Mouse (Mus musculus) spleen, adult 2 months (tissue): Measurements from ENCODE around the gene Ndufs8. TPM values are rescaled to one million over a fixed set of nuclear protein-coding genes. Genes with fewer than 3 reads are reported as not detected.
A peak's percentile ranks its signal among the peaks of the same experiment; 100 is the strongest.

ENCODE experiments used
- DNase-seq, 2 experiments: peaks; one replicate each; pipeline versions ENCODE4 v3.0.0 to v3.0.0-alpha.2; 2012 to 2021; ENCODE audit warnings: low spot score in 2 of 2, low read depth in 1 of 2
- H3K27ac ChIP-seq: fragments of 200-500 bp; 2 replicates; pipeline ENCODE4 v1.5.1; 2012; ENCODE audit warnings: low read length, inconsistent platforms; ENCODE audit not compliant: insufficient read depth
- H3K27me3 ChIP-seq: fragments of 200-500 bp; 2 replicates; pipeline ENCODE4 v1.6.1; 2012; ENCODE audit warnings: mild to moderate bottlenecking, moderate library complexity, low read length, inconsistent platforms; ENCODE audit not compliant: control insufficient read depth, insufficient read depth
- H3K36me3 ChIP-seq: fragments of 200-500 bp; 2 replicates; pipeline ENCODE4 v1.6.1; 2012; ENCODE audit warnings: mild to moderate bottlenecking, low read length, inconsistent platforms; ENCODE audit not compliant: control insufficient read depth, insufficient read depth
- H3K4me1 ChIP-seq: fragments of 200-500 bp; 2 replicates; pipeline ENCODE4 v1.6.1; 2011; ENCODE audit warnings: inconsistent platforms; ENCODE audit not compliant: control insufficient read depth, insufficient read depth, insufficient read length
- H3K4me3 ChIP-seq: fragments of 200-500 bp; 2 replicates; pipeline ENCODE4 v1.5.1; 2011; ENCODE audit warnings: mild to moderate bottlenecking, inconsistent platforms; ENCODE audit not compliant: insufficient read depth, insufficient read length; ENCODE audit errors: extremely low read depth
- CTCF ChIP-seq: fragments of 200-500 bp; IDR thresholded peaks from 2 replicates; pipeline ENCODE4 v1.5.1; 2011; ENCODE audit warnings: mild to moderate bottlenecking, inconsistent platforms; ENCODE audit not compliant: insufficient read depth, insufficient read length, insufficient replicate concordance; ENCODE audit errors: extremely low read depth
- POLR2A ChIP-seq: fragments of 200-500 bp; IDR thresholded peaks from 2 replicates; pipeline ENCODE4 v1.6.1; 2011; ENCODE audit warnings: low read depth, low read length, inconsistent platforms
- WGBS: fragments of 180-500 bp; shearing (Covaris S2); methylation state at CpG from one replicate; pipeline ENCODE4 v1.1.7; 2018; 5-methylcytosine and 5-hydroxymethylcytosine counted together
- polyA plus RNA-seq: library from polyadenylated mRNA; depleted of rRNA; stranded (reverse); fragments of >200 nt; gene quantifications from 2 replicates; pipeline ENCODE4 v1.2.3, GENCODE M21; 2012

The Ndufs8 gene
- polyA plus RNA-seq, 1 experiment: 120 TPM

GRCm38 (mm10) chr19:3906326-3906725, 6.2 kb downstream of the Ndufs8 start:
- Histone ChIP-seq H3K36me3 (peaks cover 44% of the 10 kb centered on the region), H3K27ac (peak overlapping the region; percentile 72), H3K4me1 (peaks cover 21% of the 10 kb centered on the region), H3K27me3 (no peaks in the 10 kb centered on the region), H3K4me3 (peak overlapping the region; percentile 82)
- 5% methylated on average over 10 of the region's 10 CpGs for WGBS
- DNase-seq: no peak
- TF ChIP-seq CTCF (no peak), POLR2A (no peak)

- TF ChIP-seq CTCF (no peak), POLR2A (no peak)
- H3K4me1 ChIP-seq: peaks cover 21% of the 10 kb centered on the region
- peak overlapping the region; percentile 85 for H3K27ac ChIP-seq
- no peaks in the 10 kb centered on the region for H3K27me3 ChIP-seq
- H3K36me3 ChIP-seq: peaks cover 43% of the 10 kb centered on the region
- H3K4me3 ChIP-seq: peak overlapping the region; percentile 82
- WGBS: 12% methylated on average over 6 of the region's 6 CpGs
- no peak for DNase-seq
Measured at GRCm38 (mm10) chr19:3905261-3905969, 7.2 kb downstream of the Ndufs8 start.

- no peak overlapping the region for H3K4me3 ChIP-seq
- TF ChIP-seq POLR2A (no peak), CTCF (no peak)
- WGBS: 85% methylated on average over 10 of the region's 10 CpGs
Measured at GRCm38 (mm10) chr19:3904363-3904675, 8.3 kb downstream of the Ndufs8 start.

GRCm38 (mm10) chr19:3903648-3904362, 8.8 kb downstream of the Ndufs8 start:
- Histone ChIP-seq H3K4me3 (no peak overlapping the region), H3K27me3 (no peaks in the 10 kb centered on the region), H3K36me3 (peaks cover 35% of the 10 kb centered on the region), H3K4me1 (peaks cover 22% of the 10 kb centered on the region), H3K27ac (no peak overlapping the region)
- 90% methylated on average over 25 of the region's 25 CpGs for WGBS
- TF ChIP-seq POLR2A: no peak
- TF ChIP-seq CTCF: no peak
- no peak for DNase-seq

More at GRCm38 (mm10) chr19:3904363-3904675, 8.3 kb downstream of the Ndufs8 start:
- no peaks in the 10 kb centered on the region for H3K27me3 ChIP-seq
- H3K27ac ChIP-seq: no peak overlapping the region
- H3K4me1 ChIP-seq: peaks cover 21% of the 10 kb centered on the region
- no peak for DNase-seq
- peaks cover 40% of the 10 kb centered on the region for H3K36me3 ChIP-seq

GRCm38 (mm10) chr19:3902966-3903365, 9.6 kb downstream of the Ndufs8 start:
- 40% methylated on average over 12 of the region's 12 CpGs for WGBS
- peaks cover 24% of the 10 kb centered on the region for H3K4me1 ChIP-seq
- H3K27me3 ChIP-seq: no peaks in the 10 kb centered on the region
- H3K27ac ChIP-seq: no peak overlapping the region
- no peak for TF ChIP-seq CTCF
- TF ChIP-seq POLR2A: no peak
- H3K36me3 ChIP-seq: peaks cover 33% of the 10 kb centered on the region
- no peak for DNase-seq
- H3K4me3 ChIP-seq: no peak overlapping the region

- WGBS: 93% methylated on average over 4 of the region's 4 CpGs
- H3K27me3 ChIP-seq: no peaks in the 10 kb centered on the region
- no peak overlapping the region for H3K27ac ChIP-seq
- TF ChIP-seq POLR2A (no peak), CTCF (no peak)
- peaks cover 62% of the 10 kb centered on the region for H3K36me3 ChIP-seq
- no peak overlapping the region for H3K4me3 ChIP-seq
- peaks cover 13% of the 10 kb centered on the region for H3K4me1 ChIP-seq
- no peak for DNase-seq
Measured at GRCm38 (mm10) chr19:3899618-3900017, 13.0 kb downstream of the Ndufs8 start.

- H3K36me3 ChIP-seq: peaks cover 61% of the 10 kb centered on the region
- peaks cover 13% of the 10 kb centered on the region for H3K4me1 ChIP-seq
- 43% methylated on average over 7 of the region's 7 CpGs for whole genome bisulfite sequencing
- DNase-seq: peak in 1 of 2 experiments; percentile 41
- TF ChIP-seq POLR2A (no peak), CTCF (no peak)
- H3K27me3 ChIP-seq: no peaks in the 10 kb centered on the region
- no peak overlapping the region for H3K4me3 ChIP-seq
- H3K27ac ChIP-seq: no peak overlapping the region
Measured at GRCm38 (mm10) chr19:3898952-3899351, 13.6 kb downstream of the Ndufs8 start.
